ENCODE assay signal across 40 mouse cellular contexts in the genomic region with DNA sequence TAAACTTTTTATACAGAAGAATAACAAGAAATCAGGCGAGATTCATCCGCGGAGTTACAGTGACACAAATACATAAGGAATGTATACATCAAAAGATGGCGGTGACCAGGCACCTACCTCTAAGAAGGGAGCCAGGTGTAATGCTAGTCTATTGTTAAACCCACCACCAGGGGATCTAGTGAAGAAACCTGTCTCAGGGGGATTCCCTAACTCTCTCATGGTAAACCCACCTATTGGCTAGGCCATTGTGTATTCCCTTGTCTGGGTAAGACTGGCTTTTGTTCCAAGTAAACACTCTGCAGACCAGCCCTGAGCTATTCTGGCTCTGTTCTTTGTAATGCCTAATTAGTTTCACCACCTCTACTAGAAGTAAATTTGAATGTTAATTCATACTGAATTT. TPM values are rescaled to one million over a fixed set of nuclear protein-coding genes. Genes with fewer than 3 reads are reported as not detected.
"Had no signal": no experiment of that assay in that cellular context is flagged by ENCODE, and none has a peak within 500 bp of the region (broad histone marks: within the 10 kb centered on the region; RNA-seq: fewer than 3 reads in every experiment).

No protein-coding gene starts in this region.

RNA-seq across cellular contexts. Expression of a gene that starts 1.4 kb away (rescaled TPM):
- total RNA-seq: heart, postnatal 10 days; heart, postnatal 14 days; heart, postnatal 25 days; heart, postnatal 36 days; heart, postnatal 4 days; hematopoietic stem cell, adult 5-6 weeks; hindbrain, postnatal 0 days; layer of hippocampus, adult 18-20 months; layer of hippocampus, adult 2 months; layer of hippocampus, adult 8-10 months; layer of hippocampus, postnatal 10 days; layer of hippocampus, postnatal 14 days; layer of hippocampus, postnatal 25 days; layer of hippocampus, postnatal 36 days; left cerebral cortex, adult 18-20 months; left cerebral cortex, adult 2 months; left cerebral cortex, adult 8-10 months; left cerebral cortex, postnatal 10 days had no signal
- polyA plus RNA-seq: heart, embryonic 14.5 days; heart, embryonic 15.5 days; heart, embryonic 16.5 days; heart, postnatal 0 days; hindbrain, embryonic 10.5 days; hindbrain, embryonic 11.5 days; hindbrain, embryonic 12.5 days; hindbrain, embryonic 13.5 days; hindbrain, embryonic 14.5 days; hindbrain, embryonic 15.5 days; hindbrain, embryonic 16.5 days; hindbrain, postnatal 0 days; inflammation-experienced regulatory T-cells, adult 6 months; intestine, embryonic 14.5 days; intestine, embryonic 15.5 days; intestine, embryonic 16.5 days; intestine, postnatal 0 days; kidney, adult 2 months; kidney, embryonic 14.5 days; kidney, embryonic 15.5 days; kidney, embryonic 16.5 days; kidney, postnatal 0 days; large intestine, adult 2 months had no signal

RNA-seq across cellular contexts. Expression of a gene that starts 29.2 kb away (rescaled TPM):
- total RNA-seq: heart, postnatal 10 days; heart, postnatal 14 days; heart, postnatal 25 days; heart, postnatal 36 days; heart, postnatal 4 days; hematopoietic stem cell, adult 5-6 weeks; hindbrain, postnatal 0 days; layer of hippocampus, adult 18-20 months; layer of hippocampus, adult 2 months; layer of hippocampus, adult 8-10 months; layer of hippocampus, postnatal 10 days; layer of hippocampus, postnatal 14 days; layer of hippocampus, postnatal 25 days; layer of hippocampus, postnatal 36 days; left cerebral cortex, adult 18-20 months; left cerebral cortex, adult 2 months; left cerebral cortex, adult 8-10 months; left cerebral cortex, postnatal 10 days had no signal
- polyA plus RNA-seq: heart, embryonic 14.5 days; heart, embryonic 15.5 days; heart, embryonic 16.5 days; heart, postnatal 0 days; hindbrain, embryonic 10.5 days; hindbrain, embryonic 11.5 days; hindbrain, embryonic 12.5 days; hindbrain, embryonic 13.5 days; hindbrain, embryonic 14.5 days; hindbrain, embryonic 15.5 days; hindbrain, embryonic 16.5 days; hindbrain, postnatal 0 days; intestine, embryonic 14.5 days; intestine, embryonic 15.5 days; intestine, embryonic 16.5 days; intestine, postnatal 0 days; kidney, adult 2 months; kidney, embryonic 14.5 days; kidney, embryonic 15.5 days; kidney, embryonic 16.5 days; kidney, postnatal 0 days; large intestine, adult 2 months had no signal

RNA-seq across cellular contexts. Expression of a gene that starts 33.3 kb away (rescaled TPM):
- total RNA-seq: heart, postnatal 10 days; heart, postnatal 14 days; heart, postnatal 25 days; heart, postnatal 36 days; heart, postnatal 4 days; hematopoietic stem cell, adult 5-6 weeks; hindbrain, postnatal 0 days; layer of hippocampus, adult 18-20 months; layer of hippocampus, adult 2 months; layer of hippocampus, adult 8-10 months; layer of hippocampus, postnatal 10 days; layer of hippocampus, postnatal 14 days; layer of hippocampus, postnatal 25 days; layer of hippocampus, postnatal 36 days; left cerebral cortex, adult 18-20 months; left cerebral cortex, adult 2 months; left cerebral cortex, adult 8-10 months; left cerebral cortex, postnatal 10 days had no signal
- polyA plus RNA-seq: heart, embryonic 14.5 days; heart, embryonic 15.5 days; heart, embryonic 16.5 days; heart, postnatal 0 days; hindbrain, embryonic 10.5 days; hindbrain, embryonic 11.5 days; hindbrain, embryonic 12.5 days; hindbrain, embryonic 13.5 days; hindbrain, embryonic 14.5 days; hindbrain, embryonic 15.5 days; hindbrain, embryonic 16.5 days; hindbrain, postnatal 0 days; inflammation-experienced regulatory T-cells, adult 6 months; intestine, embryonic 14.5 days; intestine, embryonic 15.5 days; intestine, embryonic 16.5 days; intestine, postnatal 0 days; kidney, adult 2 months; kidney, embryonic 14.5 days; kidney, embryonic 15.5 days; kidney, embryonic 16.5 days; kidney, postnatal 0 days; large intestine, adult 2 months had no signal

RNA-seq across cellular contexts. Expression of a gene that starts 42.4 kb away (rescaled TPM):
- total RNA-seq: heart, postnatal 10 days; heart, postnatal 14 days; heart, postnatal 25 days; heart, postnatal 36 days; heart, postnatal 4 days; hematopoietic stem cell, adult 5-6 weeks; hindbrain, postnatal 0 days; layer of hippocampus, adult 18-20 months; layer of hippocampus, adult 2 months; layer of hippocampus, adult 8-10 months; layer of hippocampus, postnatal 10 days; layer of hippocampus, postnatal 14 days; layer of hippocampus, postnatal 25 days; layer of hippocampus, postnatal 36 days; left cerebral cortex, adult 18-20 months; left cerebral cortex, adult 2 months; left cerebral cortex, adult 8-10 months; left cerebral cortex, postnatal 10 days had no signal
- polyA plus RNA-seq: heart, embryonic 14.5 days; heart, embryonic 15.5 days; heart, embryonic 16.5 days; heart, postnatal 0 days; hindbrain, embryonic 10.5 days; hindbrain, embryonic 11.5 days; hindbrain, embryonic 12.5 days; hindbrain, embryonic 13.5 days; hindbrain, embryonic 14.5 days; hindbrain, embryonic 15.5 days; hindbrain, embryonic 16.5 days; hindbrain, postnatal 0 days; inflammation-experienced regulatory T-cells, adult 6 months; intestine, embryonic 14.5 days; intestine, embryonic 15.5 days; intestine, embryonic 16.5 days; intestine, postnatal 0 days; kidney, adult 2 months; kidney, embryonic 14.5 days; kidney, embryonic 15.5 days; kidney, embryonic 16.5 days; kidney, postnatal 0 days; large intestine, adult 2 months had no signal
